Mouse (Mus musculus) heart, embryonic 16.5 days (tissue): ENCODE measurements at regions not wholly inside any gene's neighbourhood (a gene's known extent, or its start where the extent isn't known, plus 50 kb on each side); places are given as distances from the start of the nearest gene placed in this dataset.
A peak's percentile ranks its signal among the peaks of the same experiment; 100 is the strongest.

Source experiments
- ATAC-seq: fragments of 200-750 bp; cut with Nextera tagmentation; replicated peaks from 2 replicates; pipeline ENCODE4 v1.8.0; 2017; ENCODE audit warnings: moderate number of reproducible peaks; ENCODE audit not compliant: insufficient read depth, low FRiP score; ENCODE audit errors: extremely low read depth
- H3K27ac ChIP-seq: fragments of 300-500 bp; sonication (generic); 2 replicates; pipeline ENCODE4 v1.5.1; 2014; ENCODE audit warnings: mild to moderate bottlenecking, low read length, control low read depth, moderate library complexity
- H3K27me3 ChIP-seq: fragments of 300-500 bp; sonication (generic); 2 replicates; pipeline ENCODE4 v1.6.1; 2014; ENCODE audit warnings: low read length, mixed read lengths; ENCODE audit not compliant: control insufficient read depth, insufficient read depth
- H3K36me3 ChIP-seq: fragments of 300-500 bp; sonication (generic); 2 replicates; pipeline ENCODE4 v1.6.1; 2014; ENCODE audit not compliant: control insufficient read depth, insufficient read depth
- H3K4me1 ChIP-seq: fragments of 300-500 bp; sonication (generic); 2 replicates; pipeline ENCODE4 v1.6.1; 2014; ENCODE audit warnings: low read length, mixed read lengths; ENCODE audit not compliant: control insufficient read depth, insufficient read depth
- H3K4me2 ChIP-seq: fragments of 300-500 bp; sonication (generic); 2 replicates; pipeline ENCODE4 v1.6.1; 2014; ENCODE audit warnings: low read depth, mild to moderate bottlenecking, control low read depth, low read length
- H3K4me3 ChIP-seq: fragments of 300-500 bp; sonication (generic); 2 replicates; pipeline ENCODE4 v1.5.1; 2014; ENCODE audit warnings: mild to moderate bottlenecking, control low read depth, low read length
- H3K9ac ChIP-seq: fragments of 300-500 bp; sonication (generic); 2 replicates; pipeline ENCODE4 v1.6.1; 2014; ENCODE audit warnings: low read length, control low read depth
- H3K9me3 ChIP-seq: fragments of 300-500 bp; sonication (generic); replicated peaks from 2 replicates; pipeline ENCODE4 v1.6.1; 2016; ENCODE audit warnings: low read length; ENCODE audit not compliant: control insufficient read depth
- WGBS: fragments of 180-500 bp; shearing (Covaris S2); extraction: QIAGEN DNeasy Blood & Tissue Kit; methylation state at CpG from one replicate; pipeline ENCODE4 v1.1.7; 2014; 5-methylcytosine and 5-hydroxymethylcytosine counted together

- Histone ChIP-seq H3K4me3 (peak overlapping the region; percentile 56), H3K27ac (peak overlapping the region; percentile 91), H3K36me3 (no peaks in the 10 kb centered on the region), H3K4me2 (peak overlapping the region; percentile 78), H3K27me3 (no peaks in the 10 kb centered on the region), H3K4me1 (peaks cover 20% of the 10 kb centered on the region), H3K9me3 (no peaks in the 10 kb centered on the region), H3K9ac (peak overlapping the region; percentile 76)
- ATAC-seq, result no peak
- WGBS, result 17% methylated on average over 10 of the region's 10 CpGs
Measured at GRCm38 (mm10) chr2:170204768-170205514, 57.0 kb upstream of the Zfp217 start.

- Histone ChIP-seq H3K9ac (no peak overlapping the region), H3K9me3 (no peaks in the 10 kb centered on the region), H3K4me3 (no peak overlapping the region), H3K4me1 (peaks cover 8% of the 10 kb centered on the region), H3K36me3 (no peaks in the 10 kb centered on the region), H3K27me3 (no peaks in the 10 kb centered on the region), H3K27ac (no peak overlapping the region), H3K4me2 (no peak overlapping the region)
- no peak for ATAC-seq
- 90% methylated on average over 5 of the region's 5 CpGs for WGBS
Measured at GRCm38 (mm10) chr2:170203496-170203895, 55.6 kb upstream of the Zfp217 start.

GRCm38 (mm10) chr2:170201816-170202371, 54.0 kb upstream of the Zfp217 start:
- no peaks in the 10 kb centered on the region for H3K36me3 ChIP-seq
- WGBS, result 67% methylated on average over 10 of the region's 10 CpGs

More at GRCm38 (mm10) chr2:170201816-170202371, 54.0 kb upstream of the Zfp217 start:
- H3K9me3 ChIP-seq, result no peaks in the 10 kb centered on the region
- no peak overlapping the region for H3K4me3 ChIP-seq
- H3K27ac ChIP-seq, result no peak overlapping the region
- H3K27me3 ChIP-seq, result no peaks in the 10 kb centered on the region
- ATAC-seq, result no peak
- H3K4me1 ChIP-seq, result peaks cover 8% of the 10 kb centered on the region
- H3K4me2 ChIP-seq, result no peak overlapping the region
- no peak overlapping the region for H3K9ac ChIP-seq
